Mouse (Mus musculus): ENCODE results near the gene Fam198b. TPM values are rescaled to one million over a fixed set of nuclear protein-coding genes. Genes with fewer than 3 reads are reported as not detected.
A peak's percentile ranks its signal among the peaks of the same experiment; 100 is the strongest.

Fam198b gene
- total RNA-seq (2021) (10 to 100 TPM in 1 of 2 experiments, 1 to 10 TPM in 1; 6.2 to 31.2 TPM), polyA plus RNA-seq (2012; rRNA removed) (2.8 and 5.4 TPM in 2 replicates)
- long read RNA-seq, full-length matches to known transcripts = 5 of 9 reads
- long read RNA-seq, partial matches to known transcripts = 3 of 9 reads
- long read RNA-seq, other reads (novel, unspliced or antisense) = 1 of 9 reads

DNA sequence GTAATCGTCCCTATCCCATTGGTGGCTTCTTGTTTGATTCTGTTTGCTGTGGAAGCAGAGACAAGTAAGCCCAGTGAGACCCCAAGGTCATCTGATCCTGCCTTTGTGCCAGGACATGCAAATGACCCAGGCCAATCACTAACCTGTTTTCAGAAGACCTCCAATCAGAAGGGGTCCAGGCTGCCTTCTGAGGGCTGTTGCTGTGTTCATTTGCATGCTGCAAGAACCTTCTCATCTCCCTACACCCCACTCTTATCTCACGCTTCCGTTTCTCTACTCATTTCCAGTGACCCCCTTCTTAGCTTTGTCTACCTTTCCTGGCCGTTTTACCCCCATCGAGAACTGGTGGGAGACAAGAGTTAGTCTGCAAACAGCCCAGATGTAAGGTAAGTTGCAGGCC, at the start of gene Fam198b:
Gene Fam198b, plus strand, starts transcription at position 229 of the 400 bp plus-strand sequence.
- no peak for DNase-seq

DNA sequence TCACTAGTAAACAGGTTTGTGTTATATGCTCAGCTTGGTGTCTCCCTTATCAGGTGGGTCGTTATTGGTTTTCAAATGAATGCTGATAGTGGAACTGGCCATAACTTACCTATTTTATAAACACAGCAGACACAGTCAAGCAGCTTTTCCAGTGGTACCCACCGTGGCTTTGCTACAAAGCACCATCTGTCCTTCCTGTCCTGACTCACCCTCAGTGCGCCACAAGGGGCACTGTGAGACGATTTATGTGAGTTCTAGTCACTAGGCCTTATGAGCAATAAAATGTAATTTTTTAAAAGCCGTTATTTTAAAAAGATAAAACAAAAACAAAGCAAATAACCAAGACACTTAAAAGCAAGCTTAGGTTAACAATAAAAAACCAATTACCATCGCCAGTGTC, 45.6 kb upstream of the Fam198b start:
- DNase-seq = no peak

GRCm38 (mm10) chr3:79841475-79841874, 42.9 kb upstream of the Fam198b start:
- DNase-seq = no peak

- peak; percentile 52 for DNase-seq
Measured at GRCm38 (mm10) chr3:79842165-79842564, 42.2 kb upstream of the Fam198b start.

- DNase-seq = peak; percentile 85
Measured at GRCm38 (mm10) chr3:79842616-79843016, 41.7 kb upstream of the Fam198b start.

GRCm38 (mm10) chr3:79843999-79844398, 40.3 kb upstream of the Fam198b start:
- no peak for DNase-seq

DNA sequence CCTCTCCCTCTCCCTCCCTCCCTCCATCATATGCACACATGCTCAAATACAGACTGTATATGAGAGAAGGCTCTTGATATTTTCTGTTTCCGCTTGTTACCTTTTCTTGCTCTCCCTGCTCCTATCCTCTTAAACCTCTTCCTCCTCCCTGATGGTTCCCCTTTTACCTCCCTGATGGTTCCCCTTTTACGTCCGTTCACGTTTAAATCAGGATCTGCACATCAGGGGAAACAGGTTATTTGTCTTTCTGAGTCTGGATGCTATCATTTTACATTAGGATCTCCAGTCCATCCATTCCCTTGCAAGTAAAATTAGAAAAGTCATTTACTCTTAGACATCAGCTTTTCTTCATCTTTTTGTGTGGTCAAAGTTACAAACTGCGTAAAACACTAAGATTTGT, 37.7 kb upstream of the Fam198b start:
- no peak for DNase-seq

GRCm38 (mm10) chr3:79848841-79849240, 35.5 kb upstream of the Fam198b start:
- no peak for DNase-seq

- DNase-seq = no peak
Measured at GRCm38 (mm10) chr3:79849621-79850020, 34.7 kb upstream of the Fam198b start.

DNA sequence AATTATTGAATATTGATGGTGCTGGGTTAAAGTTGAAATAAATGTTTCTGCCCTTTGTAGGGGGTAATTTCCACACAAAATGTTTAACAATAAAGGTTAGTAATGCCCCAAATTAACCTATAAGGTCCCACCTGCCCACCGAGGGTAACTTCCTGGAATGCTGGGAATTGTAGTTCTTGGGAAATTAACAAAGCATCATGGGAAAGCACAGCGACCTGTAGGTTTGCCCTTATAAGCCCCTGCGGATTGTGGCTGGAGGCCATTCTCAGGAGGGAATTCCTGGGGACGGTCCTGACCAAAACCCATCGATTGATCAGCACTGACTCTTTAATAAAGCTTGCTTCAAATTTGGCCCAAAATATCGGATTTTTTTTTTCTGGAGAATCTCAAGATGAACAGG, 33.7 kb upstream of the Fam198b start:
- DNase-seq = no peak

DNA sequence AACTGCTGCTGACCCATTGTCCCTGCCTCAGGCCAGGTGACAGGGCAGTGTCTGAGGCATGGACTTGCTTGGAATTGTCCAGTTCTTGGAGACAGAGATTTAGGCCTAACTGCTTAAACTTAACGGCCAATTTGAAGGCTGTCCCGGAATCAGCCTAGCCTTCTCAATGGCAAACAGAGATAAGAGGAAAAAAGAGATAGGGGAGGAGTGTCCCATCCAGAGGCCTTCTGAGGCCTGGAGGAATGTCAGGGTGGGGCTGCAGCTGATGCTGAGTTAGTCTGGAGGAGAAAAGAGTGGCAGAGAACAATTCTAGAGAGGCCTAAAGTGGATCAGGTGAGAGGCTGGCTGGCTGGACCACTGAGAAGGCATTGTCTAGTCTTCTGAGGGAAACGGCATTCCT, 32.2 kb upstream of the Fam198b start:
- no peak for DNase-seq

- no peak for DNase-seq
Measured at GRCm38 (mm10) chr3:79852654-79853166, 31.6 kb upstream of the Fam198b start, which contains the start of gene Tmem144. Gene Tmem144 (minus strand): TSS chr3:79852773.

DNA sequence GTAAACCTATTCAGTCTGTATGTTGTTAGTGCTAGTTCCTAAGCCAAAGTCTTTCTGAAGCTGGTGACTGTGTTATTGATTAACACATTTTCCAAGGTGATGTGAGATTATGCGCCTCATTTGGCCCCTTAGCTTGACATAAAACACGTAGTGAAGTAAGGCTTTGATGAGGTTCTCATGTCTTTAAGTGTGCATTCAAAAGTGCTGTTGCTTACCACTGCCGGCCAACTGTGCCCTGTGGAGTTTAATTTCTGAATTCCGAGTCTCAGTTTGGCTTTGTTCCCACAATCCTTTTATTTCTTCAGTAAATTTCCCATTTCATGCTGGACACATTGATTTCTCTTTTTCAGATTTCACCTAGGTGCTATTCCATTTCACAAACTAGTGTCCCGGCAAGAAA, 26.6 kb upstream of the Fam198b start:
- no peak for DNase-seq

GRCm38 (mm10) chr3:79858221-79858620, 26.1 kb upstream of the Fam198b start:
- no peak for DNase-seq

GRCm38 (mm10) chr3:79864824-79865223, 19.5 kb upstream of the Fam198b start:
- DNase-seq = peak; percentile 65

- no peak for DNase-seq
Measured at GRCm38 (mm10) chr3:79866089-79866488, 18.2 kb upstream of the Fam198b start.

DNA sequence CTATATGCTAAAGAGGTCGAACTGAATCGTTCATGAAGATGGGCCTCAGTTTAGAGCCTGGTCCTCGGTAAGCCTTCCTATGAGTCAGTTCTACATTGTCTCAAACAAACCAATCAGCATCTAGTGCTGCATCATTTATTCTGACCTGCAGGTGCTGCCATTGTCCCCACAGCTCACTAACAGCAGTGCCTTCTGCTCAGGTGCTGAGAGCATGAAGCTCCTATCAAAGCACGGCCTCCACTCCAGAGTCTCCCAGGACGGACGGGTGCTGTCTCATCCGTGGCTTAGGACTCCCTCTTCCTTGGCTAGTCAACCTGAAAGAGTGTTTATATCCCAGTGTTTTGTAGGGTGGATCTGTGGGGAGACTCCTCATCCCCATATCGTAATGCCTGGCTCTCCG, 17.8 kb upstream of the Fam198b start:
- no peak for DNase-seq

DNA sequence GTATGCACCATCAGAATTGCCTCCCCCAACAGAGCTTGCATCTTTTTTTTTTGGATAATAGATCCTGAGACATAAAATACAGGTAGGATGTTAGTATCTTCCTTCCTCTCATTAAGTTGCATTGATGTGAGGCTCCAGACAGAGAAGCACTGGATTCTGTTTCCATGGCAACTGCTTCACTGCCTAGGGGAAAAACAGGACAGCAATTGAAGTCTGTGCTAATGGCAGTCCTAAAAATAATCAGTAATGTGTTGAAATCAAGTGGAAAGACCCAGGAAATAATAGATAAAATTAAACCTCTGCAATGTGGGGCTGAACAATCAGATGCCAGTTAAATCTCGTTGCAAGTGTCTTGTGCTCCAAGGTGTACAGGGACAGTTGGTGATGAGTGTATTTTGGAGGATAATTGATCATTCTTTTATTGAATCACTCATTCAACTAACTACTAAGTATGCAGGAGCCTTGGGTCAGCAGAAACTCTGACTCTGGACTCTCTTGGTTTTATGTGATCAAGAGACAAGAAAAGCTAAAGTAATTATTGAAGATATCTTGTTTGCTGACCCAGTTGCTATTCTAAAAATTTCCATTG, 17.1 kb upstream of the Fam198b start:
- DNase-seq = no peak

GRCm38 (mm10) chr3:79875471-79875870, 8.9 kb upstream of the Fam198b start:
- no peak for DNase-seq

DNA sequence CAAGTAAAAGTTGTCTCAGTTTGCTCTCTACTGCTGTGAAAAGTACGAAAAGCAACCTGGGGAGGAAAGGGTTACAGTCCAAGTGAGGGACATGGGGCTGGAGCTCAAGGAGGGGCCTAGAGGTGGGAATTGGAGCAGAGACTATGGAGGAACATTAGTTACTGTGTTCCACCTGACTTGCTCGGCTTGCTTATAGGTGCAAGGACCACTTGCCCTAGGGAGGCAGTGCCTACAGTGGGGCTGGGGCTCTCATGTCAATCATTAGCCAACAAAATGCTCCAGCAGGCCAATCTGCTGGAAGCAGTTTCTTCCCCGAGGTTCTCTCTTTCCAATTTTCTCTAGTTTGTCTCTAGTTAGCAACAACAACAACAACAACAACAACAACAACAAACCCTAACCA, 6.0 kb upstream of the Fam198b start:
- no peak for DNase-seq

DNA sequence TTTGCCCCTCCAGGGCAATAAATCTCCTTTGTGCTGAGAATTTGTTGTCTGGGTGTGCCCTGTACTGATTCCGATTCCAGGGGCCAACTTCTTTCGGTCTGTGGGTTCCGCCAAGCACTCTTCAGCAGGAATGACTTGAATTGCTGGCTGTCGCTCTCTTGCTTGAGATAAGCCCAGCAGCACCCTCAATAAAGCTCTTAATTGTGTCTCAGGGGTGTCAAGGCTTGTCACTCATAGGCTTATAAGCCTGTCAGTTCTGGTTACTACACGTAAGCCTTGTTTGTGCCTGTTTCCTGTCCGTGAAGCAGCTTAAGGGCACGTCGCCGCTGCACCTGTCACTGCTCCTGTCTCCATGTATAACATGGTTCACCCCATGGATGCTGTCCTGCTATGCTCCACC, 5.1 kb upstream of the Fam198b start:
- DNase-seq = no peak

- no peak for DNase-seq
Measured at GRCm38 (mm10) chr3:79881645-79882044, 2.7 kb upstream of the Fam198b start.

DNA sequence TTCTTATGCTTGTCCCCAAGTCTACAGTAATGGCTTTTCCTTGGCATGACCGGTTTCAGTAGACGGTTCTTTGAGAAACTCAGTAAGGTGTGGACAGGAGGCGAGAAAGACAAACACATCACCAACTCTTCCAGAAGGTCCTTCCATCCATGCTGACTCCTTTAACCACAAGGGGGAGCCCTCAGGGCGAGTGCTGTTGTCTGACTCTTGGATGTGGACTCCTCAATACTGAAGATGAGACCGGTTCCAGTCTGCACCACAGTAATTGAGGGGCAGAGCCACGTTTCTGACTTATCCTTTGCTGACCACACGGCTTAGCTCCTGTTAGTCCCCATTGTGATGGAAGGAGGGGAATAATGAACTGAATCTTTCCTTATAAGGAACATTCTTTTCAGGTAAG, 1.2 kb upstream of the Fam198b start:
- DNase-seq = peak; percentile 71

- DNase-seq = peak; percentile 73
Measured at GRCm38 (mm10) chr3:79884761-79885189, 442 bp downstream of the Fam198b start.

Data from adrenal gland, adult 2 months (tissue).